In genomic region chr13:42526966-42527365, GRCm38 (mm10) we compare ENCODE assay signal across 9 mouse cellular contexts.
DNase-seq lines count a peak whose midpoint lies in the region; ATAC-seq lines count a peak whose summit lies in the region.
"Had no signal": no experiment of that assay in that cellular context is flagged by ENCODE, and none has a peak within 500 bp of the region (broad histone marks: within the 10 kb centered on the region; RNA-seq: fewer than 3 reads in every experiment).

No protein-coding gene starts in this region.

- H3K4me1 ChIP-seq in midbrain, embryonic 11.5 days (ENCODE audit: control insufficient read depth, insufficient read depth, low read length): peaks cover 2% of the 10 kb centered on the region; the same call in 1 of the 2 replicates
- no peaks in the 10 kb centered on the region for H3K4me1 ChIP-seq in midbrain, embryonic 15.5 days
- H3K4me1 ChIP-seq in embryonic facial prominence, embryonic 11.5 days (ENCODE audit: control insufficient read depth, insufficient read depth, low read length): no peaks in the 10 kb centered on the region
- peaks cover 17% of the 10 kb centered on the region for H3K4me1 ChIP-seq in intestine, embryonic 14.5 days (replicated peaks; ENCODE audit: control insufficient read depth, insufficient read depth, low read length)

- no peak for DNase-seq in midbrain, embryonic 11.5 days (ENCODE audit: low spot score, missing footprints)
- peak; percentile 45 for DNase-seq in embryonic facial prominence, embryonic 11.5 days (ENCODE audit: low spot score)
- DNase-seq in intestine, embryonic 14.5 days (ENCODE audit: low spot score): peak; percentile 58
- peak; percentile 72 for DNase-seq in lung, postnatal 10 days
- no peak for DNase-seq in thymus, postnatal 14 days
- DNase-seq in natural killer cell, adult 2 months (ENCODE audit: low spot score in 2 of 2): no peak
- DNase-seq in left cerebral cortex, postnatal 14 days (ENCODE audit: low spot score in 2 of 2): no peak

- H3K27ac ChIP-seq in midbrain, embryonic 11.5 days (ENCODE audit: low read depth, low read length): no peak overlapping the region
- H3K27ac ChIP-seq in midbrain, embryonic 15.5 days: no peak overlapping the region
- no peak overlapping the region for H3K27ac ChIP-seq in embryonic facial prominence, embryonic 11.5 days (replicated peaks; ENCODE audit: low read depth, low read length)
- H3K27ac ChIP-seq in intestine, embryonic 14.5 days (ENCODE audit: low read depth): peak overlapping the region; percentile 30; the same call in 1 of the 2 replicates

- H3K9ac ChIP-seq in midbrain, embryonic 11.5 days (ENCODE audit: low read length): no peak overlapping the region
- no peak overlapping the region for H3K9ac ChIP-seq in midbrain, embryonic 15.5 days
- no peak overlapping the region for H3K9ac ChIP-seq in embryonic facial prominence, embryonic 11.5 days (replicated peaks; ENCODE audit: low read length)
- no peak overlapping the region for H3K9ac ChIP-seq in intestine, embryonic 14.5 days (ENCODE audit: low read length)

- ATAC-seq in midbrain, embryonic 11.5 days (ENCODE audit: low FRiP score): peak; percentile 65; the same call in 1 of the 2 replicates
- ATAC-seq in midbrain, embryonic 15.5 days (replicated peaks): no peak
- ATAC-seq in embryonic facial prominence, embryonic 11.5 days (replicated peaks; ENCODE audit: insufficient number of reproducible peaks, low FRiP score, low TSS enrichment, low read depth): no peak
- ATAC-seq in intestine, embryonic 14.5 days (replicated peaks; ENCODE audit: low FRiP score, low TSS enrichment, low read depth): 0 out of 2 replicates have a peak, but pooled peaks have one; percentile 55
- ATAC-seq: Patski had no signal

- 30% methylated on average over 8 of the region's 8 CpGs for WGBS in midbrain, embryonic 11.5 days
- WGBS in midbrain, embryonic 15.5 days: 41% methylated on average over 8 of the region's 8 CpGs
- WGBS in embryonic facial prominence, embryonic 11.5 days: 20% methylated on average over 8 of the region's 8 CpGs
- WGBS in intestine, embryonic 14.5 days: 8% methylated on average over 8 of the region's 8 CpGs

- H3K4me2 ChIP-seq in midbrain, embryonic 11.5 days: no peak overlapping the region
- no peak overlapping the region for H3K4me2 ChIP-seq in midbrain, embryonic 15.5 days
- no peak overlapping the region for H3K4me2 ChIP-seq in embryonic facial prominence, embryonic 11.5 days (ENCODE audit: low read depth, low read length)
- H3K4me2 ChIP-seq in intestine, embryonic 14.5 days (ENCODE audit: low read length): no peak overlapping the region

- H3K4me3 ChIP-seq in midbrain, embryonic 11.5 days (ENCODE audit: low read depth, low read length): no peak overlapping the region
- H3K4me3 ChIP-seq in midbrain, embryonic 15.5 days: no peak overlapping the region
- no peak overlapping the region for H3K4me3 ChIP-seq in embryonic facial prominence, embryonic 11.5 days (ENCODE audit: low read depth, low read length)
- no peak overlapping the region for H3K4me3 ChIP-seq in intestine, embryonic 14.5 days (ENCODE audit: low read depth, low read length)

- no peaks in the 10 kb centered on the region for H3K36me3 ChIP-seq in midbrain, embryonic 11.5 days (ENCODE audit: control insufficient read depth, insufficient read depth, low read length)
- H3K36me3 ChIP-seq in midbrain, embryonic 15.5 days (replicated peaks): no peaks in the 10 kb centered on the region
- no peaks in the 10 kb centered on the region for H3K36me3 ChIP-seq in embryonic facial prominence, embryonic 11.5 days (replicated peaks; ENCODE audit: control insufficient read depth, insufficient read depth, low read depth, low read length)
- H3K36me3 ChIP-seq in intestine, embryonic 14.5 days (ENCODE audit: control insufficient read depth, insufficient read depth, low read length): no peaks in the 10 kb centered on the region

- no peaks in the 10 kb centered on the region for H3K9me3 ChIP-seq in midbrain, embryonic 11.5 days (ENCODE audit: control insufficient read depth, low read length)
- H3K9me3 ChIP-seq in midbrain, embryonic 15.5 days: no peaks in the 10 kb centered on the region
- H3K9me3 ChIP-seq in embryonic facial prominence, embryonic 11.5 days (replicated peaks; ENCODE audit: control insufficient read depth, low read length): no peaks in the 10 kb centered on the region
- H3K9me3 ChIP-seq in intestine, embryonic 14.5 days (ENCODE audit: control insufficient read depth, low read length): no peaks in the 10 kb centered on the region

- no peaks in the 10 kb centered on the region for H3K27me3 ChIP-seq in midbrain, embryonic 11.5 days (ENCODE audit: control insufficient read depth, insufficient read depth, low read length)
- no peaks in the 10 kb centered on the region for H3K27me3 ChIP-seq in midbrain, embryonic 15.5 days (replicated peaks)
- H3K27me3 ChIP-seq in embryonic facial prominence, embryonic 11.5 days (ENCODE audit: control insufficient read depth, insufficient read depth, low read length): no peaks in the 10 kb centered on the region
- no peaks in the 10 kb centered on the region for H3K27me3 ChIP-seq in intestine, embryonic 14.5 days (replicated peaks; ENCODE audit: control insufficient read depth, insufficient read depth, low read length)
- H3K27me3 ChIP-seq: Patski had no signal

- intact Hi-C loops in left cerebral cortex, postnatal 14 days (cut with DNase I): no loop called here

Comparison
In these comparisons a context has a peak if more than half of its experiments do, and no peak if none do; other contexts are left out.
1. ATAC-seq: peak in midbrain, embryonic 11.5 days (single experiment) and intestine, embryonic 14.5 days (single experiment); none in midbrain, embryonic 15.5 days (single experiment) and embryonic facial prominence, embryonic 11.5 days (single experiment).
2. DNase-seq: peak in embryonic facial prominence, embryonic 11.5 days (single experiment), intestine, embryonic 14.5 days (single experiment) and lung, postnatal 10 days (single experiment); none in midbrain, embryonic 11.5 days (single experiment), thymus, postnatal 14 days (single experiment), natural killer cell, adult 2 months (0 of 2) and left cerebral cortex, postnatal 14 days (0 of 2).